Mouse (Mus musculus): ENCODE measurements around the gene Pcbp4. TPM values are rescaled to one million over a fixed set of nuclear protein-coding genes. Genes with fewer than 3 reads are reported as not detected.

The Pcbp4 gene
- 10 to 100 TPM in 12 of 26 experiments, 1 to 10 TPM in 14; 1.6 to 28.3 (median 8.9) TPM for total RNA-seq (2018; cell fraction: chromatin; rRNA removed)
- 1 to 10 TPM; 1.3 to 7.8 (median 3.1) TPM for total RNA-seq (2018; cell fraction: cytosol; rRNA removed)
- 1 to 10 TPM in 25 of 26 experiments, not detected in 1; 1.2 to 8.9 (median 2.7) TPM for total RNA-seq (2018; cell fraction: nucleus; rRNA removed)
- 2.8 to 4.6 TPM (median 4.5 TPM) in 3 replicates for polyA plus RNA-seq (2018)

DNA sequence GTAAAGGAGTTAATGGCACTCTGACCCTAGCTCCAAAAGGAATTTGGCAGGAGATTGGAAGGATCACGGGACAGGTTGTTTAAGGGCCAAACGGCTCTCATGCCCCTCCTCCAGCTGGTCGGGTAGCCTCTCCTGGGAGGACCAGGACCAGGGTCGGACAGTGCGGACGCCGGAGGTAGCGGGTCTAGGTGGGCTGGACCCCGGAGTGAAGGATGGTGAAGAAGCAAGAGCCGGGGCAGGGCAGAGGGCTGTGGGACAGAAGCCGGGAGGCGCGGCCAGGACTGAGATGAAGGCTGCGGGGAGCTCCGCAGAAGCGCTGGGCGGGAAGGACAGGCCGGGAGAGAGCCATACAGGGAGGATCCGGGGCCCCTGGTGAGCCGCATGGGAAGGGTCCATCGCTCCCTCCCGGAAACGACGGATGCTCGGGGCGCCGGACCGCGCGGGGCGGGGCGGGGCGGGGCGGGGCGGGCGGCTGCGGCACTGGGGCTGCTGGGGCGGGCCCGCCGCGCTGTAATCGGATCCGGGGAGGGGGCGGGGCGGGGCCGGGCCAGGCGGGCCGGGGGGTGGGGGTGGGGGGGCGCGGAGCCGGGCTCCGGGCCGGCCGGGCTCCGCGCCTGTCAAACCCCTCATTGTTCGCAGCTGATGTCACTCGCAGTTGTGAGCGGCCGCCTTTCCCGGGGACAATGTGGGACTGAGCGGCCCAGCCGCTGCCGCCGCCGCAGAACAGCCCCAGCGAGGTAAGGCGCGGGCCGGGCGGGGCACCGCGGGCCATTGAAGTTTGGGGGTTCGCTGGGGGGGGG, at the start of gene Pcbp4:
Pcbp4 (plus strand) TSS at position 21 of the 800 bp plus-strand sequence.
- 2% methylated on average over 54 of the region's 74 CpGs for whole genome bisulfite sequencing (ENCODE audit: missing documents)
- H3K27ac ChIP-seq: no peak within 1 kb of the TSS

DNA sequence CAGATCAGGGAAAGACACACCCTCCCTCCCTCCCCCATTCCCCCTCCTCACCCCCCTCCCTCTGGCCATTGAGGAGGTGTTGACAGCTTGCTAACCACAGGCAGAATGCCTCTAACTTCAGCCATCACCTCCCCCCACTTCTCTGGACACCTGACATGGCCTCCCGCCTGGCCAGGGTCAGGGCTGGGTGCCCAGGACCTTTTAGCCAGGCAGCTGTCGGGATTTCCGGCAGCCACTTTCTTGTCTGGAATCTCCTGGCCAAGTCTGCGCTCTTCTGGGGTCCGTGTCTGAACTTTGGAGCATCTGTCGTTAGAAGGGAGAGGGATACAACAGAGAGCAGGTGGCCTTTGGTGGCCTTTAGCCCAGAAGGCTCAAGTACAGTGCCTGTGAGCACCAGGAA, 47.8 kb upstream of the Pcbp4 start:
- Histone ChIP-seq H3K27ac (no peak overlapping the region), H3K4me3 (ENCODE audit: inconsistent target) (no peak overlapping the region), H3K79me2 (ENCODE audit: inconsistent target) (no peaks in the 10 kb centered on the region), H3K36me3 (ENCODE audit: inconsistent target) (no peaks in the 10 kb centered on the region)
- 92% methylated on average over 6 of the region's 6 CpGs for WGBS (ENCODE audit: missing documents)

More for the DNA sequence above, at the start of gene Pcbp4:
- no peaks in the 10 kb centered on the region for H3K79me2 ChIP-seq (ENCODE audit: inconsistent target)
- H3K4me3 ChIP-seq (ENCODE audit: inconsistent target): peak within 1 kb of the TSS; percentile 17; the same call in 1 of the 2 replicates
- H3K36me3 ChIP-seq (ENCODE audit: inconsistent target): no peaks in the 10 kb centered on the region

DNA sequence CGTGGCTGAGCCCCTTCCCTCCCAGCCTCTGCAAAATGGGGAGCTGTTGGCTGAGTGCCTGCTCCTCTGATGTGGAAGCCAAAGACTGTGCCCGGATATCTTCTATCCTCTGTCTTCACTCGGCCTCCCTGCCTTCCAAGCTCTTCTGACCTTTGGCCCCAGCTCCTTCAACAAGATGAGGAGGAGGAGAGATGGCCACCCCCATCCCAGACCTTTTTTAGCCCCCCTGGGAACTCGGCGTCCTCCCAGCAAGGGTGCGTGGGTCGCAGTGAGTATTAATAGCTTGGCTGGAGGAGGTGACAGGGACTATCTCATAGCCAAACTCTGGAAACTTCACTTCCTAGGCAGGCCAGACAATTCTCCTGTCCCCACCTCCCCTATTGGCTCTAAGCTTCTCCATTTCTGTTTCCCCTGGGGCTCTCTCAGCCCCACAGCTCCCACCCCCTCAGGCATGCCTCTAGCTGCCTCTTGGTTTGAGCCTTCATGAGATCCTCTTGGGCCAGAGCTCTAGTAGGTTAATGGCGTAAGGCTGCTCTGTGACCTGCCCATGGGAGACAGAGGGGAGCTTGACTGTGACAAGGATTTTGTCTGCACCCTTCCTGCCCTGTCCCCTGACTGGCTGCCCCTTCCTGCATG, 46.5 kb upstream of the Pcbp4 start:
- WGBS (ENCODE audit: missing documents): 82% methylated on average over 8 of the region's 8 CpGs
- Histone ChIP-seq H3K79me2 (ENCODE audit: inconsistent target) (no peaks in the 10 kb centered on the region), H3K4me3 (ENCODE audit: inconsistent target) (no peak overlapping the region), H3K36me3 (ENCODE audit: inconsistent target) (no peaks in the 10 kb centered on the region), H3K27ac (no peak overlapping the region)

DNA sequence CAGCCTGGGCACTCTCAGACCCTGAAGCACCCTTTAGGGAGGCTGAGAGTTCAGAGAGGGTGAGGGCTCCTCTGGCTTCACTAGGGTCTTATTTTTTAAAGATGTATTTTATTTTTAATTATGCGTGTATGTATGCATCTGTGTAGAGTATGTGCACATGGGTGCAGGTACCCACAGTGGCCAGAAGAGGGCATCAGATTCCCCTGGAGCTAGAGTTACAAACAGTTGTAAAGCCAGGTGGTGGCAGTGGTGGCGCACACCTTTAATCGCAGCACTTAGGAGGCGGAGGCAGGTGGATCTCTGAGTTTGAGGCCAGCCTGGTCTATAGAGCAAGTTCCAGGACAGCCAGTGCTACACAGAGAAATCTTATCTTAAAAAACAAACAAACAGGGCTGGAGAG, 44.0 kb upstream of the Pcbp4 start:
- no peaks in the 10 kb centered on the region for H3K36me3 ChIP-seq (ENCODE audit: inconsistent target)
- no peak overlapping the region for H3K4me3 ChIP-seq (ENCODE audit: inconsistent target)
- H3K27ac ChIP-seq: no peak overlapping the region
- WGBS (ENCODE audit: missing documents): 100% methylated on average over 4 of the region's 4 CpGs
- H3K79me2 ChIP-seq (ENCODE audit: inconsistent target): no peaks in the 10 kb centered on the region

DNA sequence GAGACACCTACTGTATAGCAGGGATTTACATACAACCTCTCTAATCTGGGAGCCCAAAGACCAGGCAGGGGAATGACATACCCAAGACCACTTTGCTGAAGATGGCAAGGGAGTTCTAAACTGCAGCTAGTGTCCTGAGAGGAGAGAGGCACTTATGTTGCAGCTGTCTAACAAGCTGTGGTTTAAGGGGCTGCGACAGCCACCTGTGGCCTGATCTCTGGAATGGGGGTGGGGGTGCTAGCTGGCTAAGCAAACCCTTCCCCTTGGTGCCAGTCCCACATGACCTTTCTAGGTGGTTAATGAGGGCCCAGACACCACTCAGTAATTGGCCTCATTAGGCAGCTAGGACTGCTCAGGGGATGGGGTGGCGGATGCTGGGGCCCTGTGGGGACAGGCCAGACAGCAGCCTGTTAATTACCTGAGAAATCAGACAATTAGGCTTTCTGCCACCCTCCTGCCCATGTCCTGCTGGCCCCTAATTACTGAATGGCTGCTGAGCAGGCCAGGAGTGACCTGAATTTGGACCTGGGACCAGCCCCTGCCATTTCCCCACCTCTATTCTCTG, 42.9 kb upstream of the Pcbp4 start:
- WGBS (ENCODE audit: missing documents): 87% methylated on average over 2 of the region's 2 CpGs
- no peak overlapping the region for H3K27ac ChIP-seq
- H3K36me3 ChIP-seq (ENCODE audit: inconsistent target): no peaks in the 10 kb centered on the region
- H3K4me3 ChIP-seq (ENCODE audit: inconsistent target): no peak overlapping the region
- no peaks in the 10 kb centered on the region for H3K79me2 ChIP-seq (ENCODE audit: inconsistent target)

DNA sequence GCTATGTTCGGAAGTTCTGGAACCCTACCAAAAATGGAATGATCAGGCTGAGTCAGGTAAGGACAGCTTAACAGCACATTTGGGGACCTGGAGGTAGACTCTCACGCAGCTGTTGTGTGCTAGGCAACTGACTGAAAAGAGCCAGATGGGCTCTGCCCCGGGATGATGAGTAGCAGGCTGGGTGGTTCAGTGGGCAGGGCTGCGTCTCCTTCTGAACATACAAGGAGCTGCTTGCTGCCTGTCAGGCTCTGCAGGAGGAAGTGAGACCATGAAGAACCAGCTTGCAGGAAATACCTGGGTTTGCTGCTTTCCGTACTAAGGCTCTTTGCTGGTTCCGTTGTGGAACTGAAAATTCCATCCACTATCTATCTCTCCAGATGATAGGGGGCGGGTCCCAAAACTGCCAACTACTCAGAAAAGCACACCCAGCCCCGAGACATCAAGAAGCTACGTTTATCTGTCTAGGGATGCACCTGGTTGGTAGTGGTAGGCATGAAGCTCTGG, 41.9 kb upstream of the Pcbp4 start:
- H3K36me3 ChIP-seq (ENCODE audit: inconsistent target): no peaks in the 10 kb centered on the region
- WGBS (ENCODE audit: missing documents): 16% methylated on average over 9 of the region's 9 CpGs
- H3K27ac ChIP-seq: no peak overlapping the region
- H3K79me2 ChIP-seq (ENCODE audit: inconsistent target): no peaks in the 10 kb centered on the region
- H3K4me3 ChIP-seq (ENCODE audit: inconsistent target): no peak overlapping the region

DNA sequence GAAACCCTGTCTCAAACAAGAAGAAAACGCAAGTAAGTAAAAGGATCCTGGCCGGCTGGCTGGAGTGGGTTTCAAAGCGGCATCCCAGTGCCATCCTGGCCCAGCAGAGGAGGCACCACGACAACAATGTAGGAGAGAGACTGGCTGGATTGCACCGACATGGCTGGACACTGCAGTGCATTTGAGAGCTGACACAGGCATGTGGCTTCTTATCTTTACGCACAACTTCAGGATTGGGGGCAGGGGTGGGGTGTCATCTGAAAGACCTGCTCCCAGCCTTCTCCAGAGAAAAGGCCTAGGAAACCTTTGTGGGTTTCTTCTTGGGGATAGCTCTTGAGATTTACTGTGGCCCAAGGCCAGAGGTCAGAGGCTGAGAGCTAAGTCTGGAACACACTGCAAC, 41.4 kb upstream of the Pcbp4 start:
- Histone ChIP-seq H3K27ac (no peak overlapping the region), H3K4me3 (ENCODE audit: inconsistent target) (no peak overlapping the region), H3K79me2 (ENCODE audit: inconsistent target) (no peaks in the 10 kb centered on the region), H3K36me3 (ENCODE audit: inconsistent target) (no peaks in the 10 kb centered on the region)
- WGBS (ENCODE audit: missing documents): 58% methylated on average over 6 of the region's 6 CpGs

DNA sequence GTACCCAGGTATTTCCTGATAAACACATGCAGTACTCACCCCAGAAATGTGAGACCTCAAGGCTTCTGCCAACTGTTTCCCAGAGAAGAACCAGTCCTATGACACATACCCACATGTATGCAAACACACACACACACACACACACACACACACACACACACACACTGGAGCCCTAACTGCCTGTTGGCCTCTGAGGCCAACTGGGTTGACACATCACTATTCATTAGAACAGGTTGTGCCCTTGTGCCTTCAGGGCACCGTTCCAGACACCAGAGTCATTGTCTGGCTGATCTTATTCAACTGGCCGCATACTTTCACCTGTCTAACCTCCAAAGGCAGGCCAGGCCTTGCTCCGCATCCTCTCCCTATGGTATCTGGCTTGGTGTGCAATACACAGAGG, 40.9 kb upstream of the Pcbp4 start:
- 100% methylated on average over 3 of the region's 3 CpGs for WGBS (ENCODE audit: missing documents)
- Histone ChIP-seq H3K79me2 (ENCODE audit: inconsistent target) (no peaks in the 10 kb centered on the region), H3K36me3 (ENCODE audit: inconsistent target) (no peaks in the 10 kb centered on the region), H3K4me3 (ENCODE audit: inconsistent target) (no peak overlapping the region), H3K27ac (no peak overlapping the region)

DNA sequence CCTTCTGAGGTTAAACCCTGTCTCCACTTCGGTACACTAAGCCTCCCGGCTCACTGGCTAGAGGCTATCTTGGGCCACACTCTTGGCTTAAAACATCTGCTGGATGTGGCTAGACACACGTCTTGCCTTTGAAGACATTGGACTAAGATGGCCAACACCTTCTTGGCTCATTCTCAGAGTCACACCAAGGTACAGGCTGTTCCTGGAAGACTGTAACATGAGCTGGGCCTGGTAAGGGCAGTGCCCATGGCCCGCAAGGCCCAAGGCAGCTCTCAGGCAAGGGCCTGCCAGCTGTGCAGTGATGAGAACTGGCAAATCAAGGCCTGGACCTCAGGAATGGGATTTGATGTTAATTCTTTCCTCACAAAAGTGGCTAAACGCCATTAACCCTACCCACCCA, 39.5 kb upstream of the Pcbp4 start:
- WGBS (ENCODE audit: missing documents): 94% methylated on average over 4 of the region's 5 CpGs
- H3K79me2 ChIP-seq (ENCODE audit: inconsistent target): no peaks in the 10 kb centered on the region
- H3K4me3 ChIP-seq (ENCODE audit: inconsistent target): no peak overlapping the region
- H3K27ac ChIP-seq: no peak overlapping the region
- H3K36me3 ChIP-seq (ENCODE audit: inconsistent target): no peaks in the 10 kb centered on the region

DNA sequence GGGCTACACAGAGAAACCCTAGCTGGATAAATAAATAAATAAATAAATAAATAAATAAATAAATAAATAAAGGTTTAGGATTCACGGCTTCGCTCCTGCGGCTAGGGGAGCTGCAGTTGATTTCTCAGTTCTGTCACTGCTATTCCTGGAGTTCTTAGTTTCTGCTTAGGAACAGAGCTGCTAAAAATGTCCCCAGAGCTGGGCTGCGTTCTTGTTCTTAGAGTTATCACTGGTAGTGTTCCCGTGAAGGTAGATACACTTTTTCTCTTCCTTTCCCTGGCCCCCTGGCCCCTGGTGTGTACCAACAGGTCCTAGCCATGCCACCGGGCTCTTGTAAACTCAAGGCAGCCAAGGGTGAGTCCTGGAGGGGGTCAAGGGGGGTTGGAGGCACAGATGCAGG, 36.3 kb upstream of the Pcbp4 start:
- no peaks in the 10 kb centered on the region for H3K36me3 ChIP-seq (ENCODE audit: inconsistent target)
- 90% methylated on average over 6 of the region's 6 CpGs for WGBS (ENCODE audit: missing documents)
- H3K4me3 ChIP-seq (ENCODE audit: inconsistent target): no peak overlapping the region
- H3K27ac ChIP-seq: no peak overlapping the region
- no peaks in the 10 kb centered on the region for H3K79me2 ChIP-seq (ENCODE audit: inconsistent target)

DNA sequence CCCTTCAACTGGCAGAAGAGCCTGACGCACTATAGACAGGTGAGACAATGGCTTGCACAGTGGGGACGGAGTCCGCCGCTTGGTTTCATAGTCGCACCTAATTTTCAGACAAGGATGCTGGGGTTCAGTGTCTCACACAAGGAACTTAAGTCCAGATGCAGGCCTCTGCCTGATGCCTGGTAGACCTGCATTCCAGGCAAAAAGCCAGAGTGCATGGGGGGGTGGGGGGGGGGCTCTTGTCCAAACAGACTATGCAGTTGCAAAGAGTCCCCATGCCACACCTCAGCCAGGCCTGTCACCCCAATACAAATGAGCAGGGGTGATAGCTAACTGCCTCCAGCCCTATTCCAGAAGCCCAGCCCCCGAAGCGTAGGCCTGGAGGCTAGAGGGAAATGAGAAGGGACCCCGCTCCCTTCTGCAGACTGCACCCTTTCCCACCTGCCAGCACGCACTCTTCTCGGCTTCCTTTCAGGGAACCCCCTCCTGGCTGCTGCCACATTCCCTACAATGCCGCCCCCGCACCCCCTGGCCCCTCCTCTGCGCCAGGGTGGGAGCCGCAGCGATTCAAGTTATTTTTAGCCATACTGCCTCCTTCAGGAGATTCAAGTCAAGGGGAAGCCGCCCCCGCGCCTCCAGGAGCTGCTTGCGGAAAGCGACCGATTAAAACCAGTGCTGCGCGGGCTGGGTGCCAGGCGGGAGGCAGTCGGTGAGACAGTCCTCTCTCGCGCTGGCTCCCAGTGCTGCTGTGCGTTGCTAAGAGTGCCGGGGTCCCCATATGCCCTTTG, 35.1 kb upstream of the Pcbp4 start:
- Histone ChIP-seq H3K27ac (no peak overlapping the region), H3K4me3 (ENCODE audit: inconsistent target) (no peak overlapping the region), H3K36me3 (ENCODE audit: inconsistent target) (no peaks in the 10 kb centered on the region), H3K79me2 (ENCODE audit: inconsistent target) (no peaks in the 10 kb centered on the region)
- WGBS (ENCODE audit: missing documents): 26% methylated on average over 28 of the region's 29 CpGs

DNA sequence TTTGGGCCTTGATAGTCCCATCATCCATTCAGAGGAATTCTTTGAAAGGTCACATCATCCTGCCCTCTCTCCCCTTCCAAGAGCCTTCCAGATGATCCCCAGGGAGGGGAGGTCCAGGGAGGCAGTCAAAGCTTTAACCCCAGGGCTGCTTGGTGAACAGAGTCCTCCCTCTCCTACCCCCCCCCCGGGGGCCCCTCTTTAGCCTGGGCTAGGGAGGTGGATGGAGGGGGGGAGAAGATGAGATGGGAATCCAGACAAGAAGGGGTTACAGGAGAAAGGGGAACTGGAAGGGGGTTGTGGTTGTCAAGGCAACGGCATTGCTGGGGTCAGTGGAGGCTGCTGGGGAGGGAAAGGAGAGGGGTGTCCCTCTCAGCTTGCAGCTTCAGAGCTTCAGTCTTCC, 32.5 kb upstream of the Pcbp4 start:
- Histone ChIP-seq H3K36me3 (ENCODE audit: inconsistent target) (no peaks in the 10 kb centered on the region), H3K4me3 (ENCODE audit: inconsistent target) (no peak overlapping the region), H3K27ac (no peak overlapping the region), H3K79me2 (ENCODE audit: inconsistent target) (no peaks in the 10 kb centered on the region)
- WGBS (ENCODE audit: missing documents): 10% methylated on average over 2 of the region's 2 CpGs

DNA sequence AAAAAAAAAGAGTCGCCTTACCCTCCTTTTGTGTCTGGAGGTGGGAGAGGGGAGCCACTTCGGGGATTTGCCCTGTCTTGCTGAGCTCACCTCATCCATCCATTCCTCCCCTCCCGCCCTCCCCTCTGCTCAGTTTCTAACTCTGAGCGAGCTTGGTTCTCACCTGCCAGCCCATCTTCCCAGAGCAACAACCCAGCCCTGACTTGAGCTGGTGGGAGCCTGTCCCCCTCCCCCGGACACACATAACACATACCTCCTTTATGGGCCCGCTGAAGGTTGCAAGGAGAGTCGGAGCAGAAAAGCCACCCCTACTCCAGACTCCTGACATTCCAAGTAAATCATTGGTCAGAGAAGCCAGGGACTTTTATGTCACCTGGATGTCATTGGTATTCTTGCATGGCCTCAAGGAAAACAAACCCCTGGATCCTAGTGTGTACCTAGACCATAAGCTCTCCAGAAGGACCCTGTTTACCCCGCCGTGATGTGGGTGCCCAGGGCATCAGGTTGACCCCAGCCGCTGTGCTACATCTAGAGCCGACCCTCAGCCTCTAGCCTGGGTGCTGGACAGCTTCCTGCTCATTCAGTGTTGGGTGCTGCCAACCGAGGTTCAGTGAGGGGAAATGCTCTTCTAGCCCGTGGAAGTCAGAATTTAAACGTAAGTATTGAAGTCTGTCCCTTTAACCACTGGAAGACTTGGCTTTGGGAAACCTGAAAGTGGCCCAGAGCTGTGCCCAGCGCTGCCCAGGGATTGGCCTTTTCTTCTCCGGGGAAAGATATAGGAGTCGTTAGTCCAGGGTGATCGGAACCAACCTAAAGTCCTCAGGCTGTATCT, 31.8 kb upstream of the Pcbp4 start:
- no peaks in the 10 kb centered on the region for H3K79me2 ChIP-seq (ENCODE audit: inconsistent target)
- H3K27ac ChIP-seq: no peak overlapping the region
- no peak overlapping the region for H3K4me3 ChIP-seq (ENCODE audit: inconsistent target)
- H3K36me3 ChIP-seq (ENCODE audit: inconsistent target): no peaks in the 10 kb centered on the region
- WGBS (ENCODE audit: missing documents): 21% methylated on average over 14 of the region's 18 CpGs

DNA sequence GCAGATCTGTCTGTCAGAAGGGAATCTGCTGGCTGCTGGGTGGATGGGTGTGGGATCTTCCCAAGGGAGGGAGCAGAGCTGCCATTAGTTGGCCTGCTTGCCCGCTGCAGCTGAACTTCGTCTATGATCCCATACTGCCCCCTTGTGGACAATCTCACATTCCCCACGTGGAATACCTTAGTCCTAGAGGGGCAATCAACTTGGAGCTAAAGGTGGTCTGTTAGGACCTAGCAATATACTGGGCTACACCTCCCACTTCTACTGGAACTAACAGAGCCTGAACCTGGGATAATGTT, 31.3 kb upstream of the Pcbp4 start:
- Histone ChIP-seq H3K27ac (no peak overlapping the region), H3K79me2 (ENCODE audit: inconsistent target) (no peaks in the 10 kb centered on the region), H3K36me3 (ENCODE audit: inconsistent target) (no peaks in the 10 kb centered on the region), H3K4me3 (ENCODE audit: inconsistent target) (no peak overlapping the region)
- 0% methylated on average over 3 of the region's 3 CpGs for WGBS (ENCODE audit: missing documents)
